Mouse (Mus musculus) small intestine, adult 2 months (tissue): ENCODE data around the gene Tbxas1. TPM values are rescaled to one million over a fixed set of nuclear protein-coding genes. Genes with fewer than 3 reads are reported as not detected.
A peak's percentile ranks its signal among the peaks of the same experiment; 100 is the strongest.

Source experiments
- H3K27ac ChIP-seq: fragments of 200-500 bp; 2 replicates; pipeline ENCODE4 v1.5.1; 2012; ENCODE audit warnings: low read depth, low read length, control low read depth, inconsistent platforms; ENCODE audit not compliant: insufficient read depth
- H3K27me3 ChIP-seq: fragments of 200-500 bp; 2 replicates; pipeline ENCODE4 v1.6.1; 2012; ENCODE audit warnings: mild to moderate bottlenecking, moderate library complexity, low read length, inconsistent platforms; ENCODE audit not compliant: control insufficient read depth, insufficient read depth
- H3K36me3 ChIP-seq: fragments of 200-500 bp; 2 replicates; pipeline ENCODE4 v1.6.1; 2012; ENCODE audit warnings: mild to moderate bottlenecking, low read length, control low read depth, inconsistent platforms; ENCODE audit not compliant: control insufficient read depth, insufficient read depth
- H3K4me1 ChIP-seq: fragments of 200-500 bp; 2 replicates; pipeline ENCODE4 v1.6.1; 2012; ENCODE audit warnings: low read length, inconsistent platforms, mixed read lengths; ENCODE audit not compliant: control insufficient read depth, insufficient read depth, insufficient read length
- H3K4me3 ChIP-seq: fragments of 200-500 bp; 2 replicates; pipeline ENCODE4 v1.5.1; 2012; ENCODE audit warnings: low read depth, mild to moderate bottlenecking, control low read depth, inconsistent platforms, low read length, moderate library complexity
- CTCF ChIP-seq: fragments of 200-500 bp; IDR thresholded peaks from 2 replicates; pipeline ENCODE4 v1.5.1; 2012; ENCODE audit warnings: low read depth, mild to moderate bottlenecking, control low read depth, inconsistent platforms, low read length, moderate library complexity, mixed read lengths; ENCODE audit not compliant: insufficient replicate concordance, insufficient read length; ENCODE audit errors: extremely low read depth
- POLR2A ChIP-seq: fragments of 200-500 bp; IDR thresholded peaks from 2 replicates; pipeline ENCODE4 v1.6.1; 2012; ENCODE audit warnings: low read depth, mild to moderate bottlenecking, control low read depth, inconsistent platforms, low read length, moderate library complexity
- WGBS: fragments of 180-500 bp; shearing (Covaris S2); methylation state at CpG from one replicate; pipeline ENCODE4 v1.1.7; 2018; 5-methylcytosine and 5-hydroxymethylcytosine counted together
- polyA plus RNA-seq: library from polyadenylated mRNA; depleted of rRNA; stranded (reverse); fragments of >200 nt; gene quantifications from 2 replicates; pipeline ENCODE4 v1.2.3, GENCODE M21; 2012

Tbxas1 gene
- polyA plus RNA-seq, 1 experiment: 1.8 TPM

DNA sequence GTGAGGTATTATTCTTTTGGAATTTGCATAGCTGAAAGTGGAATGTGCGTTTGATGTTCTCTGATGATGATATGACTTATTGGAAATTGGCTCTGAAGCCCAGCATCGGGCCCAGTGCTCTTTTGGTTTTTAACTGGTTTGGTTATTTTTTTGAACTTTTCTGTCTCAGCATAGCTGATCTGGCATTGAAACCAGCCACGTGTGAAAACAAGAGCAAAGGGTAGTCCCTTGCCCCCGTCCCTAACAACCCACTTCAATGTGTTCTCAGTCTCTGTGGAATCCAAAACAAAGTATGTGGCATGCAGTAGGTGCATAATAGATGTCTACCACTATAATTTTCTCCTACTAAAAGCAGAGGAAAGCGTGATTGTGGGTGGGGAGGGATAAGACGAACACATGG is 44.9 kb downstream of the Tbxas1 start:
- Histone ChIP-seq H3K4me1 (peaks cover 19% of the 10 kb centered on the region; the same call in 1 of the 2 replicates), H3K27ac (no peak overlapping the region), H3K36me3 (no peaks in the 10 kb centered on the region), H3K4me3 (no peak overlapping the region), H3K27me3 (no peaks in the 10 kb centered on the region)
- TF ChIP-seq CTCF (no peak), POLR2A (no peak)
- 61% methylated on average over 6 of the region's 6 CpGs for WGBS

DNA sequence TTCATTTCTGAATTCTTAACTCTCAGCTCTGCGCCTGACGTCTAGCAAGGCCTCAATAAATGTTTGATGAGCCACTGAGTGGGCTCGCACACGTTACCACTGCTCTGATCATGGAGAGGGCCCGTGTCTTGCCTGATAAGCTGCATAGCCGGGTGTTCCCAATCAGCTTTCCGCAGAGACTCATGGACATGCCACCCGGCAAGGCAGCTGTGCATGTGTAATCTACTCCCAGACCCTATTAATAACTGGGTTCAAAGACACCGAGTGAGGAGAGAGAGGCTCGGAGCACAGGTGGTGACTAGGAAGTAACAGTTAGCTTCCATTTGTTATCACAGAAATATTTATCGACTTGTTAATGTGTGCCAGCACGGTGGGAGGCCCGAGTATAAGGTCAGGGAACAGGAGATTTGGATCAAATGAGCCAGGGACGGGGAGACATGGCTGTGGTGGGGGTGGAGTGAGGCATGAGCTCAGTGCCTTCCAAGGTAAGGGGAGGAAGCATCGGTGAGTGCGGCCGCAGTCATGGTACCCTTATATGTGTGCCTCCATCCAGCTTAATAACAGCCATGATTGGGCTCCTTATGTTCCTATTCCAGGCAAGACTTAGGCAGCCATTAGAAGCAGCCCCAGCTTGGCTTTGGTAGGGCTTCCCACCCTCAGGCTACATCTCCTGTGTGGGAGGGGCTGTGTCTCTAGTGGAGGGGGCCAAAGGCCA is 46.0 kb downstream of the Tbxas1 start:
- 21% methylated on average over 17 of the region's 17 CpGs for WGBS
- peaks cover 19% of the 10 kb centered on the region; the same call in 1 of the 2 replicates for H3K4me1 ChIP-seq
- H3K27me3 ChIP-seq: no peaks in the 10 kb centered on the region
- H3K36me3 ChIP-seq: no peaks in the 10 kb centered on the region
- no peak for TF ChIP-seq CTCF
- TF ChIP-seq POLR2A: no peak
- no peak overlapping the region for H3K27ac ChIP-seq
- H3K4me3 ChIP-seq: no peak overlapping the region

- WGBS: 41% methylated on average over 8 of the region's 8 CpGs
Measured at GRCm38 (mm10) chr6:38921810-38922116, 46.6 kb downstream of the Tbxas1 start.

DNA sequence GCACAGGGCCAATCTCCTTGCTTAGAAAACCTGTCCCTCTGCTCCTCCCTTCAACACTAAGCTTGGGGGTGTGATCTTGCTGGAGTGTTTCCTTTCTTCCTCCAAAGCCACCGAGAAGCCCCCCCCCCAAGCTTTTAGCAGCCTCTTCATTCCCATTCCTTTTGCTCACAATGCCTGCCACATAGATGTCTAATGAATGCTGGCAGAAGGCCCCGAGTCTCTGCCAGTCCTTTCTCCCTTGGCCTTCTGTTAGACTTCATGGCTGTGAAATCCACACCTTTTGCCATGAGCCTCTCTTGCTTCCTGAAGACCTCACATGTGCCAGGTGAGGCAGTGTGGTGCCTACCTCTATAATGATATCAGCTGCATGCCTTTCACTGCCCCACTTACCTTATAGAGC is 47.3 kb downstream of the Tbxas1 start:
- Histone ChIP-seq H3K4me1 (peaks cover 19% of the 10 kb centered on the region; the same call in 1 of the 2 replicates), H3K4me3 (no peak overlapping the region), H3K27ac (no peak overlapping the region), H3K27me3 (no peaks in the 10 kb centered on the region), H3K36me3 (no peaks in the 10 kb centered on the region)
- 39% methylated on average over 2 of the region's 2 CpGs for WGBS
- TF ChIP-seq CTCF (no peak), POLR2A (no peak)

More at GRCm38 (mm10) chr6:38921810-38922116, 46.6 kb downstream of the Tbxas1 start:
- H3K27ac ChIP-seq: no peak overlapping the region
- no peaks in the 10 kb centered on the region for H3K27me3 ChIP-seq
- peaks cover 19% of the 10 kb centered on the region; the same call in 1 of the 2 replicates for H3K4me1 ChIP-seq
- no peak overlapping the region for H3K4me3 ChIP-seq
- H3K36me3 ChIP-seq: no peaks in the 10 kb centered on the region
- TF ChIP-seq CTCF (no peak), POLR2A (no peak)

DNA sequence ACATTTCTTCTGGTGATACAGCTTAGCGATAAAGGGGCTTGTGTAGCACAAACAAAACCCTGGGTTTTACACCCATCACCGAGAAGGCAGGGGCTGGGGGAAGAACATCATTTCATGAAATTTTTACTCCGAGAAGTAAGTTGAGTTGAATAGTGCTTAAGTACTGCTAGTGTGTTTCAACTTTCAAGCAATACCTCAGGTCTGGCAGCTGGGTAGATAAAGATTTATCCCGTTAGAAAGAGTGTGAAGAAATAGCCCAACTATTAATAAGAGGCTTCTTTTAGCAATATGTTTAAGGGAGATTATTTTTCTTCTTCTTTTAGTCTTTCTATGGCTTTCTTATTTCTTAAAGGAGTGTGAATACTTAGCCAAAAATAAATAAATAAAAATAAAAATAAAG is 48.2 kb downstream of the Tbxas1 start:
- no peaks in the 10 kb centered on the region for H3K36me3 ChIP-seq
- TF ChIP-seq CTCF (no peak), POLR2A (no peak)
- WGBS: 74% methylated on average over 4 of the region's 4 CpGs
- no peak overlapping the region for H3K4me3 ChIP-seq
- H3K27me3 ChIP-seq: no peaks in the 10 kb centered on the region
- peaks cover 15% of the 10 kb centered on the region; the same call in 1 of the 2 replicates for H3K4me1 ChIP-seq
- no peak overlapping the region for H3K27ac ChIP-seq

- peaks cover 12% of the 10 kb centered on the region; the same call in 1 of the 2 replicates for H3K4me1 ChIP-seq
- no peak overlapping the region for H3K4me3 ChIP-seq
- 37% methylated on average over 18 of the region's 18 CpGs for WGBS
- no peaks in the 10 kb centered on the region for H3K27me3 ChIP-seq
- H3K36me3 ChIP-seq: no peaks in the 10 kb centered on the region
- TF ChIP-seq CTCF (no peak), POLR2A (no peak)
- no peak overlapping the region for H3K27ac ChIP-seq
Measured at GRCm38 (mm10) chr6:38923870-38924817, 48.9 kb downstream of the Tbxas1 start.

GRCm38 (mm10) chr6:38925719-38926118 is 50.5 kb downstream of the Tbxas1 start:
- no peaks in the 10 kb centered on the region for H3K27me3 ChIP-seq
- H3K27ac ChIP-seq: no peak overlapping the region
- peak; percentile 51; the same call in 1 of the 2 replicates for TF ChIP-seq CTCF
- TF ChIP-seq POLR2A: no peak
- 70% methylated on average over 7 of the region's 7 CpGs for WGBS
- H3K36me3 ChIP-seq: no peaks in the 10 kb centered on the region
- no peak overlapping the region for H3K4me3 ChIP-seq
- peaks cover 12% of the 10 kb centered on the region; the same call in 1 of the 2 replicates for H3K4me1 ChIP-seq
